8 mouse cellular contexts compared by ENCODE assay signal in the genomic region with DNA sequence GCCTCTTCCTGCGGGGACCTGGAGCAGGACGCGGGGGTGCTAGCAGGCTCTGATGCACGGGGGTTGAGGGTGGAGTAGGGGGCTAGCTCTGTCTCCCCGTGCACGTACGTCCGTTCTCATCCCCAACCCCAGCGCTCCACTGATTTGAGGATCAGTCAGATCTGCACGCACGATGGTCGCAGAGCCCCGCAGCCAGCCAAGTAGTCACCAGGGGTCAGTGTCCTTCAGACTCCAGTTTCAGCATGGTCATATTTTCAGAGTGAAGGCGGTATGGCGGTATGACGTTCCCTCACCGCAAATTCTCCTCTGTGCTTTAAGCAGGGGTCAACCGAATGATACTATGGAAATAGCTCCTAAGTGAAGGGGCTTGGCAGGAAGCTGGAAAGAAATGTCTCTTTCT. TPM values are rescaled to one million over a fixed set of nuclear protein-coding genes. Genes with fewer than 3 reads are reported as not detected.
DNase-seq lines count a peak whose midpoint lies in the region; ATAC-seq and TF ChIP-seq lines count a peak whose summit lies in the region.
"Had no signal": no experiment of that assay in that cellular context is flagged by ENCODE, and none has a peak within 500 bp of the region (broad histone marks: within the 10 kb centered on the region; RNA-seq: fewer than 3 reads in every experiment).

No protein-coding gene starts in this region.

- WGBS in hindbrain, postnatal 0 days = 4% methylated on average over 18 of the region's 18 CpGs
- 4% methylated on average over 18 of the region's 18 CpGs for WGBS in neural tube, embryonic 15.5 days

- peak; percentile 32; the same call in 1 of the 2 replicates for TF ChIP-seq CTCF in hindbrain, postnatal 0 days (IDR thresholded peaks at IDR 0.05; ENCODE audit: low read depth)

- no peaks in the 10 kb centered on the region for H3K36me3 ChIP-seq in hindbrain, postnatal 0 days (ENCODE audit: insufficient read depth, low read length)
- H3K36me3 ChIP-seq in neural tube, embryonic 15.5 days = no peaks in the 10 kb centered on the region

- DNase-seq in kidney, postnatal 4 days = peak; percentile 5 to 33
- no peak for DNase-seq in kidney, adult 18-20 months
- DNase-seq in embryo, embryonic 9.5 days (ENCODE audit: extremely low spot score) = peak; percentile 20
- peak; percentile 31 for DNase-seq in hindbrain, postnatal 0 days (ENCODE audit: low spot score)
- DNase-seq in thymus, postnatal 25 days = no peak
- no peak for DNase-seq in adrenal gland, postnatal 4 days (ENCODE audit: low spot score in 2 of 2)

- peak overlapping the region; percentile 59 for H3K4me3 ChIP-seq in hindbrain, postnatal 0 days (ENCODE audit: low read length)
- H3K4me3 ChIP-seq in neural tube, embryonic 15.5 days (replicated peaks) = peak overlapping the region; percentile 58

- H3K9me3 ChIP-seq in hindbrain, postnatal 0 days (ENCODE audit: low read length) = no peaks in the 10 kb centered on the region
- H3K9me3 ChIP-seq in neural tube, embryonic 15.5 days (replicated peaks) = no peaks in the 10 kb centered on the region

- H3K9ac ChIP-seq in hindbrain, postnatal 0 days (replicated peaks; ENCODE audit: low read length) = peak overlapping the region; percentile 56
- H3K9ac ChIP-seq in neural tube, embryonic 15.5 days (replicated peaks) = peak overlapping the region; percentile 55; the same call in 1 of the 2 replicates

- H3K4me2 ChIP-seq in hindbrain, postnatal 0 days (ENCODE audit: low read depth, low read length) = peak overlapping the region; percentile 98
- H3K4me2 ChIP-seq in neural tube, embryonic 15.5 days = peak overlapping the region; percentile 99

- H3K27me3 ChIP-seq in hindbrain, postnatal 0 days (ENCODE audit: insufficient read depth, low read length) = no peaks in the 10 kb centered on the region
- H3K27me3 ChIP-seq in neural tube, embryonic 15.5 days (replicated peaks) = peaks cover 6% of the 10 kb centered on the region

- peaks cover 14% of the 10 kb centered on the region for H3K4me1 ChIP-seq in hindbrain, postnatal 0 days (ENCODE audit: insufficient read depth, low read length)
- H3K4me1 ChIP-seq in neural tube, embryonic 15.5 days = peaks cover 35% of the 10 kb centered on the region

- no peak for ATAC-seq in hindbrain, postnatal 0 days
- ATAC-seq in neural tube, embryonic 15.5 days (ENCODE audit: low FRiP score) = 0 out of 2 replicates have a peak, but pooled peaks have one; percentile 37

- peak overlapping the region; percentile 54; the same call in 1 of the 2 replicates for H3K27ac ChIP-seq in hindbrain, postnatal 0 days
- no peak overlapping the region for H3K27ac ChIP-seq in neural tube, embryonic 15.5 days (replicated peaks)

RNA-seq across cellular contexts. Expression of a gene that starts 0.7 kb away (rescaled TPM):
- total RNA-seq in hindbrain, postnatal 0 days (2014; rRNA removed) = 52.7 and 52.8 TPM in 2 replicates
- polyA plus RNA-seq in hindbrain, postnatal 0 days (2015; fragmentation: Nextera tagmentation; extraction: Ambion mirVana) = 21.9 and 23.2 TPM in 2 replicates
- polyA plus RNA-seq in neural tube, embryonic 15.5 days (2015; fragmentation: Nextera tagmentation; extraction: Ambion mirVana) = 21.3 and 23.7 TPM in 2 replicates
- 10 to 100 TPM; 12.2 to 12.9 TPM for total RNA-seq in adrenal gland, postnatal 4 days (2021)

RNA-seq across cellular contexts. Expression of a gene that starts 17.2 kb away (rescaled TPM):
- total RNA-seq in hindbrain, postnatal 0 days (2014; rRNA removed) = not detected in 2 replicates
- polyA plus RNA-seq in hindbrain, postnatal 0 days (2015; fragmentation: Nextera tagmentation; extraction: Ambion mirVana) = not detected in 2 replicates
- not detected in 2 replicates for polyA plus RNA-seq in neural tube, embryonic 15.5 days (2015; fragmentation: Nextera tagmentation; extraction: Ambion mirVana)
- total RNA-seq in adrenal gland, postnatal 4 days (2021) = not detected
- total RNA-seq: liver, adult 2 months had no signal
- polyA plus RNA-seq: liver, adult 2 months had no signal

RNA-seq across cellular contexts. Expression of a gene that starts 41.3 kb away (rescaled TPM):
- total RNA-seq in hindbrain, postnatal 0 days (2014; rRNA removed) = not detected in 2 replicates
- not detected in 2 replicates for polyA plus RNA-seq in hindbrain, postnatal 0 days (2015; fragmentation: Nextera tagmentation; extraction: Ambion mirVana)
- polyA plus RNA-seq in neural tube, embryonic 15.5 days (2015; fragmentation: Nextera tagmentation; extraction: Ambion mirVana) = not detected in 2 replicates
- total RNA-seq in adrenal gland, postnatal 4 days (2021) = not detected
- total RNA-seq: liver, adult 2 months had no signal
- polyA plus RNA-seq: liver, adult 2 months had no signal

RNA-seq across cellular contexts. Expression of a gene that starts 48.6 kb away (rescaled TPM):
- not detected in 2 replicates for total RNA-seq in hindbrain, postnatal 0 days (2014; rRNA removed)
- polyA plus RNA-seq in hindbrain, postnatal 0 days (2015; fragmentation: Nextera tagmentation; extraction: Ambion mirVana) = not detected in 2 replicates
- polyA plus RNA-seq in neural tube, embryonic 15.5 days (2015; fragmentation: Nextera tagmentation; extraction: Ambion mirVana) = not detected in 2 replicates
- not detected for total RNA-seq in adrenal gland, postnatal 4 days (2021)
- total RNA-seq: liver, adult 2 months had no signal
- polyA plus RNA-seq: liver, adult 2 months had no signal

Comparison
In these comparisons a context has a peak if more than half of its experiments do, and no peak if none do; other contexts are left out.
1. DNase-seq: peak in kidney, postnatal 4 days (2 of 2), embryo, embryonic 9.5 days (single experiment) and hindbrain, postnatal 0 days (single experiment); none in kidney, adult 18-20 months (single experiment), thymus, postnatal 25 days (single experiment) and adrenal gland, postnatal 4 days (0 of 2).